Mouse (Mus musculus): ENCODE data around the gene Zfyve28. TPM values are rescaled to one million over a fixed set of nuclear protein-coding genes. Genes with fewer than 3 reads are reported as not detected.

Gene Zfyve28
- polyA plus RNA-seq, 1 experiment from 2014 or later: 0.29 TPM

DNA sequence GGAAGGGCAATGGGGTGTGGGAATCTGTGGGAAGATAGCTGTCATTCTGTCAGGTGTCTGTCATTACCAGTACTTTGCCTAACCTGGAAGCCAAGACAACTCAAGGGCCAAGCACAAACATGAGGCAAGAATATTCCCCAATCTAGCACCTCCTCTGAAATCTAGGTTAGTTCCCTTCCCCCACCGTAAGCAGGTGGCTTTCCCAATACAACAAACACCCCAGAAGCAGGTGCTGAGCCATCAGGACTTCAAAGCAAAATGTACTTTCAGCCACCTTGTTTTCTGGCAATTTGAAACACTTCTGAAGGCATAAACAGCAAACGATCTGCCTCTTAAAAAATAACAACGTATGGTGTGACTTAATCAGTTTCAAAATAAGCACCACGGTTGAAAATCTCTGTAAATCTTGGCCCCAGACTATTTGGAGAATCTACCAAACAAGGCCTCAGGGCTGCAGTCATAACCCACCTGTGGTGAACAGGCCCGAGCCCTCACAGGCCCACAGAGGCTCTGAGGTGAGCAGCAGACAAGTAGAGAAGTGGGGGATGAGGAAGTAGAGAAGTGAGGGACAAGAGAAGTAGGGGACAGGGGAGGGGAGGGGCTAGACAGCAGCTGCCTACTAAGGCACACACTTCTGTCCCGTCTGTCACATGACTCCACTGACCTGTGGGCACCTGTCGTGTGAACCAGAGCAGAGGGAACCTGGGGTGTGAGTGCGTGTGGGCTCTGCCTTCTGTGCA lies 55.6 kb downstream of the Zfyve28 start:
- Histone ChIP-seq H3K27ac (ENCODE audit: low read depth, low read length) (no peak overlapping the region), H3K27me3 (ENCODE audit: control insufficient read depth, insufficient read depth, low read length) (peaks cover 5% of the 10 kb centered on the region; the same call in 1 of the 2 replicates), H3K4me1 (ENCODE audit: control insufficient read depth, insufficient read depth, low read length) (peaks cover 9% of the 10 kb centered on the region), H3K4me2 (no peak overlapping the region), H3K9ac (ENCODE audit: low read depth, low read length) (no peak overlapping the region), H3K4me3 (ENCODE audit: low read depth, low read length) (no peak overlapping the region), H3K9me3 (replicated peaks; ENCODE audit: control insufficient read depth, low read length) (no peaks in the 10 kb centered on the region), H3K36me3 (ENCODE audit: control insufficient read depth, insufficient read depth, low read length) (no peaks in the 10 kb centered on the region)
- 71% methylated on average over 8 of the region's 8 CpGs for WGBS (ENCODE audit: insufficient replicate concordance)
- ATAC-seq (replicated peaks; ENCODE audit: insufficient number of reproducible peaks, low FRiP score, low TSS enrichment): no peak

DNA sequence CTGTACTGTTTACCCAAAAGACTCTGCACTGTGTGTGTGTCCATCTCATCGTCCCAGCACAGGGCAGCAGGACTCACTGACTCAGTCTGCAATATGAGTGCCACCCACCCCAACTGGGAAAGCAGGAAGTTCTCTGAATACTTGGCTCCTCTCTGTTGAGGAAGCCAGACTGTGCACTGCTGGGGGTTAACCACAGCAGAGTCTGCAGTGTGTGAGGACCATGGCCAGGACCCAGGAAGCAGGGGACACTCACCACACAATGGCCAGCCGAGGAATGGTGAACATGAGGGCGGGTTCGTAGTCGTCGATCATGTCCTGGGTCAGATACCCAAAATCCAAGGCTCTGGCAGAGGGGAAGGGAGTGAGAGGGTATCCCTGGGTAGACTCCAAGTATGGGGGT lies 56.3 kb downstream of the Zfyve28 start:
- Histone ChIP-seq H3K4me1 (ENCODE audit: control insufficient read depth, insufficient read depth, low read length) (peaks cover 9% of the 10 kb centered on the region), H3K9ac (ENCODE audit: low read depth, low read length) (no peak overlapping the region), H3K9me3 (replicated peaks; ENCODE audit: control insufficient read depth, low read length) (no peaks in the 10 kb centered on the region), H3K36me3 (ENCODE audit: control insufficient read depth, insufficient read depth, low read length) (no peaks in the 10 kb centered on the region), H3K4me2 (no peak overlapping the region), H3K27me3 (ENCODE audit: control insufficient read depth, insufficient read depth, low read length) (peaks cover 5% of the 10 kb centered on the region; the same call in 1 of the 2 replicates), H3K27ac (ENCODE audit: low read depth, low read length) (no peak overlapping the region), H3K4me3 (ENCODE audit: low read depth, low read length) (no peak overlapping the region)
- ATAC-seq (replicated peaks; ENCODE audit: insufficient number of reproducible peaks, low FRiP score, low TSS enrichment): no peak
- 73% methylated on average over 6 of the region's 6 CpGs for WGBS (ENCODE audit: insufficient replicate concordance)

DNA sequence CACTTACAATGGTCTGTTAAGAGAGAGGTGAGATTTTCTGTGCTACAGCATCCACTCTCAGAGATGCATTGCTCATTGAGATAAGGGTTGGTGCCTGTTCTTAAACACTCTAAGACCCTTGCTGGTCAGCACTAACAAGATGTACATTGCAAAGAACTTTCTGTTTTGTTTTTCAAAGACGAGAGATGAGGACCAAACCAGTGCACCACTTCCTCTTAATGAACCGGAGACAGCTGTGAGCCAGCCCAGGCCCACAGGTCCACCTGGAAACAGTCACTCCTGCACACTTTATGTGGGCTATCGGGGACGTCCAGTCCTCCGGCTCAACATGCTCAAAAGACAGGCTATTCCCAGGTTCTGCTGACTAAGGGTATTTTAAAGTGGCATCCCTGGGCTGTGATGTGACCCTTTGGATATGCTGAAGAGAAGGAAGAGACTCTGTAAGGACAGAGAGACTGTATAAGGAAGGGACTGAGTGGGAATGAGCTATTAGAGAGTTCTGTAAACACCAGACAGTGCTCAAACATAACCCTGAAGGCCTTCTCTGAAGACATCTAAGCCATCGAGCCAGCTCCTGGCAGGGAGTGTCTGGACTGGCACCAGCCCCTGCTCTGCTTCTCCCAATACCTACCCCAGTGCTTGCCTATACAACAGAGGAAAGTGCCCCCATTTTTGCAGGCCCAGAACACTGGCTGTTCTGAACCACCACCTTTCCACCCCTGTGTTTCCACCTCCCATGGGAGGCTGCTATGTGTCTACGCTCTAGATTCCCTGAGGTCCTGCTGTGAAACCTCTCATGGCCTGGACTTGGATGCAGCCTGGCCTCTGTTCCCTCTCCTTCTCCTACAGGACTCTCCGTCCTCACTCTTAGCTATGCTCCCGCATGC lies 57.4 kb downstream of the Zfyve28 start:
- Histone ChIP-seq H3K27ac (ENCODE audit: low read depth, low read length) (no peak overlapping the region), H3K4me1 (ENCODE audit: control insufficient read depth, insufficient read depth, low read length) (peaks cover 9% of the 10 kb centered on the region)
- 61% methylated on average over 9 of the region's 9 CpGs for WGBS (ENCODE audit: insufficient replicate concordance)

DNA sequence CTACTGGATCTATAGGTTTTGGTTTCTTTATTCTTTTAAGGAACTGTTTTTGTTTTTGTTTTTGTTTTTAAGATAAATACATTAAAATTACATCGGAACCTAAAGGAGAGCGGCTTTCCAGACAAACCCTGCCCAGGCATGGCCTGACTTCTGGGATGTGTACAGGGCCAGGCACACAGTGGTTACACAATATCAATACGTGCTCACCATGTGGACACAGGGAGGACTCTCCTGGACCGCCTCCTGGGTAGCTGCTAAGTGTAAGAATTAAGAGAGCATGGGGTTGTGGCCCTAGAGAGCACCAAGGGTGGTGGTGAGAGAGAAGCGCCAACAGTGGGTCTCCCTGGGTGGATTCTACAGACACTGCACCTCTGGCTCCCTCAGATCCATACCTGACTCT lies 58.7 kb downstream of the Zfyve28 start:
- no peak overlapping the region for H3K9ac ChIP-seq (ENCODE audit: low read depth, low read length)
- H3K27ac ChIP-seq (ENCODE audit: low read depth, low read length): no peak overlapping the region
- ATAC-seq (replicated peaks; ENCODE audit: insufficient number of reproducible peaks, low FRiP score, low TSS enrichment): no peak
- no peaks in the 10 kb centered on the region for H3K9me3 ChIP-seq (replicated peaks; ENCODE audit: control insufficient read depth, low read length)
- no peak overlapping the region for H3K4me3 ChIP-seq (ENCODE audit: low read depth, low read length)
- H3K4me2 ChIP-seq: no peak overlapping the region
- H3K27me3 ChIP-seq (ENCODE audit: control insufficient read depth, insufficient read depth, low read length): 0 out of 2 replicates have a peak, but pooled peaks cover 3% of the 10 kb centered on the region
- peaks cover 9% of the 10 kb centered on the region for H3K4me1 ChIP-seq (ENCODE audit: control insufficient read depth, insufficient read depth, low read length)
- no peaks in the 10 kb centered on the region for H3K36me3 ChIP-seq (ENCODE audit: control insufficient read depth, insufficient read depth, low read length)
- WGBS (ENCODE audit: insufficient replicate concordance): 84% methylated on average over 5 of the region's 5 CpGs

More for the DNA sequence above, 57.4 kb downstream of the Zfyve28 start:
- Histone ChIP-seq H3K4me3 (ENCODE audit: low read depth, low read length) (no peak overlapping the region), H3K9me3 (replicated peaks; ENCODE audit: control insufficient read depth, low read length) (no peaks in the 10 kb centered on the region), H3K9ac (ENCODE audit: low read depth, low read length) (no peak overlapping the region), H3K27me3 (ENCODE audit: control insufficient read depth, insufficient read depth, low read length) (0 out of 2 replicates have a peak, but pooled peaks cover 3% of the 10 kb centered on the region), H3K4me2 (no peak overlapping the region), H3K36me3 (ENCODE audit: control insufficient read depth, insufficient read depth, low read length) (no peaks in the 10 kb centered on the region)
- ATAC-seq (replicated peaks; ENCODE audit: insufficient number of reproducible peaks, low FRiP score, low TSS enrichment): no peak

DNA sequence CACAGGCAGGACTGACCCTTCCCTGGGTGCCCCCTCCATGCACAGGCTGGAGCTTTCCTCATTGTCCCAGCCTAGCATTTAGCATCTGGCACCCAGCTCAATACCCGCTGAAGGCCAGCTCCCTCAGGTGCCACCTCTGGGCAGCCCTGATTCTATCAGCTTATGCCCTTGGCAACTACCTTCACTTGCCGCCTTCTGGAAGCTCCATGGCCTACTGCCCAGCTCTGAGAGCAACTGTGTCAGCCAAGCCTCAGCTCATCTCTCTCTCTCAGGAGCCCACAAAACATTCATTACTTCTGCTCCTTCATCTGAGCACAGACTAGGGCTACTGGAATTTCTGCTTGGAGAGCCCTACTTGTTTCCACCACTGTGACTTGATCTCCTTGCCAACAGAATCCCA lies 62.7 kb downstream of the Zfyve28 start:
- H3K9me3 ChIP-seq (replicated peaks; ENCODE audit: control insufficient read depth, low read length): no peaks in the 10 kb centered on the region
- H3K27me3 ChIP-seq (ENCODE audit: control insufficient read depth, insufficient read depth, low read length): 0 out of 2 replicates have a peak, but pooled peaks cover 4% of the 10 kb centered on the region
- 84% methylated on average over 2 of the region's 2 CpGs for WGBS (ENCODE audit: insufficient replicate concordance)
- H3K9ac ChIP-seq (ENCODE audit: low read depth, low read length): no peak overlapping the region
- ATAC-seq (replicated peaks; ENCODE audit: insufficient number of reproducible peaks, low FRiP score, low TSS enrichment): no peak
- H3K4me3 ChIP-seq (ENCODE audit: low read depth, low read length): no peak overlapping the region
- H3K27ac ChIP-seq (ENCODE audit: low read depth, low read length): no peak overlapping the region
- H3K4me1 ChIP-seq (ENCODE audit: control insufficient read depth, insufficient read depth, low read length): peaks cover 7% of the 10 kb centered on the region; the same call in 1 of the 2 replicates
- H3K36me3 ChIP-seq (ENCODE audit: control insufficient read depth, insufficient read depth, low read length): no peaks in the 10 kb centered on the region
- no peak overlapping the region; the same call in 1 of the 2 replicates for H3K4me2 ChIP-seq

DNA sequence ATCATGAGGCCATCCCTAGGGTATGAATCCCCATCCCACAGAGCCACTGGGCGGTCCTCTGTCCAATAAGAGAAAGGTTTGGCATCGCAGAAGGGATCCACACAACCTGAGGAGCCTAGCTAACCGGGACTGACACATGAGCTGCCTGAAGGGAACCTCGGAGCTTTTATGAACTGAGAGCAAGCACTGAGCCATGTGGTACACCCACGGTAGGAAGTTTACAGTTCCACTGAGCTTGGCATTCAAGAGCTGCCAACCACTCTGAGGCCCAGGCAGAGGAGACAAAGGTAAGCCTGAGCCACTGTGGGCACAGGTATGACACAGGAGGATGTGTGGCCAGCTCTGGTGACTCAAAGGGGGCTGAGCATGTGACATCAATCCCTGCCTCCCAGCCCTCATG lies 63.7 kb downstream of the Zfyve28 start:
- Histone ChIP-seq H3K9ac (ENCODE audit: low read depth, low read length) (no peak overlapping the region), H3K27me3 (ENCODE audit: control insufficient read depth, insufficient read depth, low read length) (0 out of 2 replicates have a peak, but pooled peaks cover 7% of the 10 kb centered on the region), H3K4me1 (ENCODE audit: control insufficient read depth, insufficient read depth, low read length) (no peaks in the 10 kb centered on the region), H3K27ac (ENCODE audit: low read depth, low read length) (no peak overlapping the region), H3K4me3 (ENCODE audit: low read depth, low read length) (no peak overlapping the region), H3K4me2 (no peak overlapping the region), H3K36me3 (ENCODE audit: control insufficient read depth, insufficient read depth, low read length) (no peaks in the 10 kb centered on the region), H3K9me3 (replicated peaks; ENCODE audit: control insufficient read depth, low read length) (no peaks in the 10 kb centered on the region)
- WGBS (ENCODE audit: insufficient replicate concordance): 84% methylated on average over 5 of the region's 5 CpGs
- ATAC-seq (replicated peaks; ENCODE audit: insufficient number of reproducible peaks, low FRiP score, low TSS enrichment): no peak

DNA sequence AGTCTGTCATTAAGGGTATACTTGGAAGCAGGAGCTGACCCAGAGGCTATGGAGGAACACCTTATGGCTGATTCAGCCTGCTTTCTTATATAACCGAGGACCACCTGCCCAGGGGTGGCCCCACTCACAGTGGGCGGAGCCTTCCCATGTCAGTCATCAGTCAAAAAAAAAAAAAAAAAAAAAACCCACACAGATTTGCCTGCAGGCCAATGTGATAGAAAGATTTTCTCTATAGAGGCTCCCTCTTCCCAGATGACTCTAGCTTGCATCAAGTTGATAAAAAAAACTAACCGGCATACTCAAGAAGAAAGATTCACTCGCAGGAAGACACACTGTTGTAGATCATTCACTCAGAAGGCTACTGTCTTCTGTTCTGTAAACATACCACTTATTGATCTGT lies 68.2 kb downstream of the Zfyve28 start:
- Histone ChIP-seq H3K36me3 (ENCODE audit: control insufficient read depth, insufficient read depth, low read length) (no peaks in the 10 kb centered on the region), H3K4me2 (no peak overlapping the region), H3K4me1 (ENCODE audit: control insufficient read depth, insufficient read depth, low read length) (peaks cover 21% of the 10 kb centered on the region), H3K9ac (ENCODE audit: low read depth, low read length) (no peak overlapping the region), H3K27me3 (ENCODE audit: control insufficient read depth, insufficient read depth, low read length) (peaks cover 9% of the 10 kb centered on the region), H3K9me3 (replicated peaks; ENCODE audit: control insufficient read depth, low read length) (no peaks in the 10 kb centered on the region), H3K27ac (ENCODE audit: low read depth, low read length) (no peak overlapping the region), H3K4me3 (ENCODE audit: low read depth, low read length) (no peak overlapping the region)
- ATAC-seq (replicated peaks; ENCODE audit: insufficient number of reproducible peaks, low FRiP score, low TSS enrichment): no peak
- WGBS (ENCODE audit: insufficient replicate concordance): 62% methylated on average over 4 of the region's 4 CpGs

DNA sequence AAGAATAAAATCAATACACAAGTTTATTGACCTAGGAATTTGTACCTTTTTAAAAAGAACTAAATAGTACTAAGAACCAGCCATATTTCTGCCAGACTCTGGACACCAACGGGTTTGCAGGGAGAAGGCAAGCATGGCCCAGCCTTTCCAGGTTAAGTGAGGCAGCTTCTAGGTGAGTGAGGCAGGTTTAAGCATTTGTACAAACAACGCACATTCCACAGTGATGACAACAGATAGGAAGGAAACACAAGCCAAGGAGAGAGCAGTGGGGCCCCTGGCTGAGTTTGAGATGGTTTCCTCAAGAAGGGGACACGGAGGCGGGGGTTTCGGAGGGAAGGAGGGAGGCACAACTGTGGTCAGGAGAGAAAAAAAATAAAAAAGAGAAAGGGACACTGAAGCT lies 69.6 kb downstream of the Zfyve28 start:
- Histone ChIP-seq H3K4me1 (ENCODE audit: control insufficient read depth, insufficient read depth, low read length) (peaks cover 21% of the 10 kb centered on the region), H3K36me3 (ENCODE audit: control insufficient read depth, insufficient read depth, low read length) (no peaks in the 10 kb centered on the region), H3K9ac (ENCODE audit: low read depth, low read length) (no peak overlapping the region), H3K27ac (ENCODE audit: low read depth, low read length) (no peak overlapping the region), H3K9me3 (replicated peaks; ENCODE audit: control insufficient read depth, low read length) (no peaks in the 10 kb centered on the region), H3K4me2 (no peak overlapping the region), H3K4me3 (ENCODE audit: low read depth, low read length) (no peak overlapping the region), H3K27me3 (ENCODE audit: control insufficient read depth, insufficient read depth, low read length) (peaks cover 10% of the 10 kb centered on the region)
- no peak for ATAC-seq (replicated peaks; ENCODE audit: insufficient number of reproducible peaks, low FRiP score, low TSS enrichment)
- WGBS (ENCODE audit: insufficient replicate concordance): 57% methylated on average over 5 of the region's 5 CpGs
